Mouse (Mus musculus) CH12.LX (cell line): ENCODE results near the gene Shmt1.

ENCODE experiments used
- CTCF ChIP-seq, 2 experiments: IDR thresholded peaks in 1 of 2; conservative IDR thresholded peaks in 1 of 2; 2 replicates each; pipeline ENCODE4 v1.5.1; 2011 to 2012; ENCODE audit warnings: low read depth in 2 of 2, low read length in 2 of 2, improper control_type of control experiment in 1 of 2, inconsistent platforms in 1 of 2, mild to moderate bottlenecking in 1 of 2, moderate library complexity in 1 of 2
- JUND ChIP-seq: conservative IDR thresholded peaks from 2 replicates; pipeline ENCODE4 v1.6.1; 2011; ENCODE audit warnings: low read depth, low read length, improper control_type of control experiment
- MAFK ChIP-seq: IDR thresholded peaks from 2 replicates; pipeline ENCODE4 v1.6.1; 2011; ENCODE audit warnings: low read length, improper control_type of control experiment; ENCODE audit not compliant: insufficient replicate concordance
- MAX ChIP-seq: IDR thresholded peaks from 2 replicates; pipeline ENCODE4 v1.6.1; 2011; ENCODE audit warnings: low read length, improper control_type of control experiment
- MXI1 ChIP-seq: IDR thresholded peaks from 2 replicates; pipeline ENCODE4 v1.6.1; 2011; ENCODE audit warnings: mild to moderate bottlenecking, low read depth, low read length, improper control_type of control experiment
- NELFE ChIP-seq: IDR thresholded peaks from 2 replicates; pipeline ENCODE4 v1.6.1; 2011; ENCODE audit warnings: low read depth, low read length, improper control_type of control experiment
- POLR2A ChIP-seq: IDR thresholded peaks from 2 replicates; pipeline ENCODE4 v1.6.1; 2011; ENCODE audit warnings: low read depth, mild to moderate bottlenecking, improper control_type of control experiment, low read length
- SIN3A ChIP-seq: IDR thresholded peaks from 2 replicates; pipeline ENCODE4 v1.6.1; 2012; ENCODE audit warnings: low read length, improper control_type of control experiment, inconsistent platforms
- ZC3H11A ChIP-seq: IDR thresholded peaks from 2 replicates; pipeline ENCODE4 v1.6.1; 2012; ENCODE audit warnings: low read depth, mild to moderate bottlenecking, inconsistent platforms, low read length, improper control_type of control experiment
- ZMIZ1 ChIP-seq: IDR thresholded peaks from 2 replicates; pipeline ENCODE4 v1.6.1; 2012; ENCODE audit warnings: low read depth, mild to moderate bottlenecking, inconsistent platforms, low read length, improper control_type of control experiment

DNA sequence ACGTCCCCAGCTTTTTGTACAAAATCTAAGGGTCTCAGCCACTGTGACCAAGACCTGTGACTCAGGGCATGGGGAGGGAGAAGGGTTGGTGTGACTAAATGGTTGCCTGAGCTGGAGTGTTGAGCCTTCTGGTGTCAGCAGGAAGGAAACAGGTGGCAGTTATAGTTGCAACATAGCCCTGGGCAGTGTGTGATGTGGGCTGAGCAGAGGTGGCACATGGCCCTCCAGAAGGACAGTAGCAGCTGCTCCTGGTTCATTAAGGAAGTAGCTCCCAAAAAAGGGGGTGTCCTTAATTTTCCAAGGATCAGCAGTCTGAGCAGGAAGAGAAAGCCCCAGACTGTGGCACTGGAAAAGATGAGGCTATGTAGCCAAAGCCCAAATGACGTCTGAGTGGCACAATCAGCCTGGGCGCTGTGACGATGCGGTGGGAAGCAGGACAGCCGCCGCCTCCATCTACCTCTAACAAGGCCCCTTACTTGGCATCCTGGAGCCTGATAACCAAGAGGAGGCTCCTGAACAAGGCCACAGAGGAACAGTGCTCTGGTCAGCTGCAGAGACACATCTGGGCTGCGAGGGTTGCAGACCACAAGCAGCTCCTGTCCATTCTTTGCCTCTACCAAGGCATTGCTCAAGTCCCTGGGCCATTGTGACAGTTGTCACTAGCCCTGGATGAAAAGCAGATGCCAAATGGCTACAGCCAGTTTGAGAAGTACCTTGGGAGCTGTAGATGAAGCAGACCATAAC is 27.2 kb downstream of the Shmt1 start:
- TF ChIP-seq POLR2A (no peak), JUND (no peak), MXI1 (no peak), ZMIZ1 (no peak), ZC3H11A (no peak), SIN3A (no peak), CTCF (conservative IDR thresholded peaks at IDR 0.05 in 1 of 2, IDR thresholded peaks at IDR 0.05 in 1 of 2; ENCODE audit: low read depth in 2 of 2, low read length in 2 of 2) (no peak), MAFK (no peak), MAX (no peak), NELFE (no peak)
